Mouse (Mus musculus): ENCODE measurements at regions not wholly inside any gene's neighbourhood (a gene's known extent, or its start where the extent isn't known, plus 50 kb on each side); places are given as distances from the start of the nearest gene placed in this dataset.

DNA sequence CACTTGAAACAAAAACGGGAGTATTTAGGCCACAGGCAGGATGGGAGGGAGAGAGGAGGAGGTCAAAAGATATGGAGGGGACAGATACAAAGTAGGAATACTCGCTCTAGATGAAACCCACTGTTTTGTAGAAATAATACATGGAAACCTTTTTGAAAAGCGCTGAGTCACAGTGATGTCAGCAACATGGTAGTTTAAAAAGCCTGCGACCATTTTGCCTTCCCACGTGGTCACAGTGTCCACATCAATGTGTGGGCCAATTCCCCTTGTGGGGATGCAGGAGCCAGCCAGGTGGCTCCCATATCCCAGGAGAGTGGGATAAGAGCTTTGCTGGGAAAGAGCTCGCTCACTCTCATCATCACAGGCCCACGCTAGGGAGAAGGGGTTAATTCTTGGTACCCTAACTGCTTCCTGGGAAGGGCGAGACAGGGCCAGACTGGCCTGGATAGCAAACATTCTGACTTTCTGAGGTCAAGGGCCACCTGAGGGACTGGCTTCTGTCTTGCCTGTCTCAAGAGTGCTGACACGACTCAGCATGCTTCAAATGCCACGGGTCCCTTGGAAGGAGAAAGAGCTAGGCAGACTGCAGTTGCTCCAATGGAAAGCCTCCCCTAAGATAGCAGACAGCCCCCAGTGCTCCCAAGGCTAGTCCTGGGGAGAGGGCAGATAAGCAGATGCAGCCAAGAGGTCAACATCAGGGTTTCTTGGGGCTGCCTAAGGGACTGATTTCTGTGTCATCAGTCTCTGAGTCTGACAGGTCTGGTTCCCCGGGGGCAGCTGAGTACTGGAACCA is 143.3 kb upstream of the Usp9x start:
- Histone ChIP-seq H3K36me3 (ENCODE audit: control insufficient read depth, insufficient read depth, low read length) (no peaks in the 10 kb centered on the region), H3K27ac (ENCODE audit: control insufficient read depth, insufficient read depth, low read length) (no peak overlapping the region), H3K4me3 (ENCODE audit: control insufficient read depth, insufficient read depth, low read length) (no peak overlapping the region), H3K27me3 (ENCODE audit: control insufficient read depth, insufficient read depth, low read length) (no peaks in the 10 kb centered on the region), H3K4me1 (replicated peaks; ENCODE audit: control insufficient read depth, insufficient read depth, low read length) (no peaks in the 10 kb centered on the region)
- no peak for DNase-seq
- 85% methylated on average over 11 of the region's 11 CpGs for WGBS
- no peak for TF ChIP-seq CTCF (IDR thresholded peaks at IDR 0.05; ENCODE audit: borderline replicate concordance, control insufficient read depth, extremely low read depth, insufficient read depth, low read length, poor library complexity)
- TF ChIP-seq POLR2A (IDR thresholded peaks at IDR 0.05; ENCODE audit: control insufficient read depth, extremely low read depth, insufficient read depth, low read length, poor library complexity), result no peak

DNA sequence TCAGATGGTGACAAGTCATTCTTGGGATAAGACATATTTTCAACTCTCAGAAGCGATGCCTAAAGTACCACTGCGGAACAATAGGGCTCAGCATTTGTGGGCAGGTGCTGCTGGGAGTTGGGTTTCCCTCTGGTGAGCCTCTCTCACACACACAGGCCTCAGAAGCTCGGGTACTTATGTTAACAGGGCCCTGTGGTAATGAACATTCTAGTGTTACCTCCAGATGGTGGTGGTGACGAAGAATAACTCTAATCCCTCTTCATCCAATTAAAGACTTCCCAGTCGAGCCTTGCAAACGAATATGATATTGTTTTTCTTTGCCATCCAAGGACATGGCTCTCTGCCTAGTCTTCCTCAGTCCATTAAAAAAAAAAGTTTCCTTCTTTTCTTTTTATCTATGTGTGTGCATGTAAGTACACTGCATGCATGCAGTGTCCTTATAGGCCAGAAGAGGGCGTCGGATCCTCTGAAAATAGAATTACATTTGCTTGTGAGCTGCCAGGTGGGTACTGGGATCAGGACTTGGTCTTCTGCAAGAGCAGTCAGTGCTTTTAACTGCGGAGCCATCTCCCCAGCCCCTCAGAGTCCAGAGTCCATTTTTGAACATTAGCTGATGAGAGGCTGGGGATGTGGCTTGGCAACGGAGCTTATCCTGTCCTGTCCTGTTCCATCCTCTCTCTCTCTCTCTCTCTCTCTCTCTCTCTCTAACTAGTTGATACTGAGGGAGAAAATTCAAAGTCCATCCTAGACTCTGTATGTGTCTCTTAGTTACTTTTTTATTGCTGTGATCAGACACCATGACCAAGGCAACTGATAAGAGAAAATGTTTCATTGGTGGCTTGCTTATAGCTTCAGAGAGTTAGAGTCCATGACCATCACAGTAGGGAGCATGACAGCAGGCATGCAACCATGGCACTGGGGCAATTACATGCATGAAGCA is 146.3 kb upstream of the Usp9x start:
- 91% methylated on average over 10 of the region's 10 CpGs for WGBS
- H3K27me3 ChIP-seq (ENCODE audit: control insufficient read depth, insufficient read depth, low read length), result no peaks in the 10 kb centered on the region

GRCm38 (mm10) chrX:12919576-12919975 is 151.7 kb upstream of the Usp9x start:
- TF ChIP-seq POLR2A (IDR thresholded peaks at IDR 0.05; ENCODE audit: control insufficient read depth, extremely low read depth, insufficient read depth, low read length, poor library complexity), result no peak
- no peak for TF ChIP-seq CTCF (IDR thresholded peaks at IDR 0.05; ENCODE audit: borderline replicate concordance, control insufficient read depth, extremely low read depth, insufficient read depth, low read length, poor library complexity)
- no peak overlapping the region for H3K27ac ChIP-seq (ENCODE audit: control insufficient read depth, insufficient read depth, low read length)
- no peaks in the 10 kb centered on the region for H3K36me3 ChIP-seq (ENCODE audit: control insufficient read depth, insufficient read depth, low read length)
- no peaks in the 10 kb centered on the region for H3K27me3 ChIP-seq (ENCODE audit: control insufficient read depth, insufficient read depth, low read length)
- WGBS, result 53% methylated on average over 3 of the region's 3 CpGs
- no peaks in the 10 kb centered on the region for H3K4me1 ChIP-seq (replicated peaks; ENCODE audit: control insufficient read depth, insufficient read depth, low read length)
- no peak overlapping the region for H3K4me3 ChIP-seq (ENCODE audit: control insufficient read depth, insufficient read depth, low read length)
- DNase-seq, result no peak

More for the DNA sequence above, 146.3 kb upstream of the Usp9x start:
- H3K4me1 ChIP-seq (replicated peaks; ENCODE audit: control insufficient read depth, insufficient read depth, low read length), result no peaks in the 10 kb centered on the region
- H3K4me3 ChIP-seq (ENCODE audit: control insufficient read depth, insufficient read depth, low read length), result no peak overlapping the region
- TF ChIP-seq CTCF (IDR thresholded peaks at IDR 0.05; ENCODE audit: borderline replicate concordance, control insufficient read depth, extremely low read depth, insufficient read depth, low read length, poor library complexity) (no peak), POLR2A (IDR thresholded peaks at IDR 0.05; ENCODE audit: control insufficient read depth, extremely low read depth, insufficient read depth, low read length, poor library complexity) (no peak)
- no peaks in the 10 kb centered on the region for H3K36me3 ChIP-seq (ENCODE audit: control insufficient read depth, insufficient read depth, low read length)
- H3K27ac ChIP-seq (ENCODE audit: control insufficient read depth, insufficient read depth, low read length), result no peak overlapping the region
- DNase-seq, result no peak

GRCm38 (mm10) chrX:12917105-12917504 is 154.2 kb upstream of the Usp9x start:
- Histone ChIP-seq H3K27ac (ENCODE audit: control insufficient read depth, insufficient read depth, low read length) (no peak overlapping the region), H3K4me3 (ENCODE audit: control insufficient read depth, insufficient read depth, low read length) (no peak overlapping the region), H3K36me3 (ENCODE audit: control insufficient read depth, insufficient read depth, low read length) (no peaks in the 10 kb centered on the region), H3K4me1 (replicated peaks; ENCODE audit: control insufficient read depth, insufficient read depth, low read length) (no peaks in the 10 kb centered on the region), H3K27me3 (ENCODE audit: control insufficient read depth, insufficient read depth, low read length) (no peaks in the 10 kb centered on the region)
- TF ChIP-seq CTCF (IDR thresholded peaks at IDR 0.05; ENCODE audit: borderline replicate concordance, control insufficient read depth, extremely low read depth, insufficient read depth, low read length, poor library complexity) (no peak), POLR2A (IDR thresholded peaks at IDR 0.05; ENCODE audit: control insufficient read depth, extremely low read depth, insufficient read depth, low read length, poor library complexity) (no peak)
- DNase-seq, result no peak
- 92% methylated on average over 13 of the region's 13 CpGs for WGBS

DNA sequence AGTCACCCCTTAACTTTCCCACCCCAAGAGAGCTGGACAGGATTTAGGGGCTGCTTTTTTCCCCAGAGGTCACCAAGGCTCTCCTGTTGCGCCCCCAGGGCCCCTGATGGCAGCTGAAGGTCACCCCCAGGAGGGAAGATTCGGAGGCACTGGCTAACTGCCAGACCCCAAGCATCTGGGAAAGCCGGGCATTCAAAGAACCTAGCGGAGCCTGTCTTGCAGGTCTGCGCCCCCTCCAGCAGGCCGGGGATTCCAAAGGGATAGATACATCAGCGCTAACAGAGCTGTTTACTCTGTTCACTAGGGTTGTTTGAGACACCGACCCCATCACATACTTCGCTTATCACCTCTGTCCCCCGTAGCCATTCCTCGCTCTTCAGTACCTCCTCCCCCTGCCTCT is 154.6 kb upstream of the Usp9x start:
- no peak for DNase-seq
- H3K36me3 ChIP-seq (ENCODE audit: control insufficient read depth, insufficient read depth, low read length), result no peaks in the 10 kb centered on the region
- 90% methylated on average over 11 of the region's 11 CpGs for WGBS
- H3K4me3 ChIP-seq (ENCODE audit: control insufficient read depth, insufficient read depth, low read length), result no peak overlapping the region
- H3K4me1 ChIP-seq (replicated peaks; ENCODE audit: control insufficient read depth, insufficient read depth, low read length), result no peaks in the 10 kb centered on the region
- no peaks in the 10 kb centered on the region for H3K27me3 ChIP-seq (ENCODE audit: control insufficient read depth, insufficient read depth, low read length)
- TF ChIP-seq POLR2A (IDR thresholded peaks at IDR 0.05; ENCODE audit: control insufficient read depth, extremely low read depth, insufficient read depth, low read length, poor library complexity) (no peak), CTCF (IDR thresholded peaks at IDR 0.05; ENCODE audit: borderline replicate concordance, control insufficient read depth, extremely low read depth, insufficient read depth, low read length, poor library complexity) (no peak)
- no peak overlapping the region for H3K27ac ChIP-seq (ENCODE audit: control insufficient read depth, insufficient read depth, low read length)

- Histone ChIP-seq H3K27me3 (ENCODE audit: control insufficient read depth, insufficient read depth, low read length) (no peaks in the 10 kb centered on the region), H3K36me3 (ENCODE audit: control insufficient read depth, insufficient read depth, low read length) (no peaks in the 10 kb centered on the region), H3K27ac (ENCODE audit: control insufficient read depth, insufficient read depth, low read length) (no peak overlapping the region), H3K4me3 (ENCODE audit: control insufficient read depth, insufficient read depth, low read length) (no peak overlapping the region), H3K4me1 (replicated peaks; ENCODE audit: control insufficient read depth, insufficient read depth, low read length) (no peaks in the 10 kb centered on the region)
- WGBS, result 72% methylated on average over 7 of the region's 7 CpGs
- no peak for TF ChIP-seq POLR2A (IDR thresholded peaks at IDR 0.05; ENCODE audit: control insufficient read depth, extremely low read depth, insufficient read depth, low read length, poor library complexity)
- no peak for TF ChIP-seq CTCF (IDR thresholded peaks at IDR 0.05; ENCODE audit: borderline replicate concordance, control insufficient read depth, extremely low read depth, insufficient read depth, low read length, poor library complexity)
- DNase-seq, result no peak
Measured at GRCm38 (mm10) chrX:12900256-12900655, 138.4 kb upstream of the Med14 start.

Data from thymus, adult 2 months (tissue).